Mouse (Mus musculus) ES-Bruce4 (cell line): ENCODE data around the gene Glp1r. TPM values are rescaled to one million over a fixed set of nuclear protein-coding genes. Genes with fewer than 3 reads are reported as not detected.

Experiments used
- H3K27ac ChIP-seq: 2 replicates; pipeline ENCODE4 v1.5.1; 2012; ENCODE audit warnings: low read length, inconsistent platforms; ENCODE audit not compliant: insufficient read depth
- H3K27me3 ChIP-seq: 2 replicates; pipeline ENCODE4 v1.6.1; 2012; ENCODE audit warnings: mild to moderate bottlenecking, low read length, inconsistent platforms; ENCODE audit not compliant: control insufficient read depth, poor library complexity, insufficient read depth, severe bottlenecking
- H3K36me3 ChIP-seq: 2 replicates; pipeline ENCODE4 v1.6.1; 2012; ENCODE audit warnings: inconsistent platforms, mild to moderate bottlenecking, low read length, moderate library complexity; ENCODE audit not compliant: control insufficient read depth, poor library complexity, insufficient read depth, severe bottlenecking
- H3K4me1 ChIP-seq: one replicate; pipeline ENCODE4 v1.8.1; 2011; ENCODE audit warnings: low read length; ENCODE audit not compliant: control insufficient read depth, insufficient read depth
- H3K4me3 ChIP-seq: 2 replicates; pipeline ENCODE4 v1.5.1; 2011; ENCODE audit warnings: low read depth, mild to moderate bottlenecking, low read length
- H3K9ac ChIP-seq: 2 replicates; pipeline ENCODE4 v1.6.1; 2012; ENCODE audit warnings: low read depth, mild to moderate bottlenecking, inconsistent platforms; ENCODE audit not compliant: poor library complexity, severe bottlenecking
- H3K9me3 ChIP-seq: replicated peaks from 2 replicates; pipeline ENCODE4 v1.6.1; 2012; ENCODE audit warnings: mild to moderate bottlenecking, low read length, inconsistent platforms; ENCODE audit not compliant: control insufficient read depth, poor library complexity, insufficient read depth, severe bottlenecking
- CTCF ChIP-seq: IDR thresholded peaks from one replicate; pipeline ENCODE4 v1.8.1; 2011; ENCODE audit warnings: low read depth, low read length
- EP300 ChIP-seq: IDR thresholded peaks from 2 replicates; pipeline ENCODE4 v1.6.1; 2011; ENCODE audit warnings: low read depth, low read length; ENCODE audit not compliant: insufficient read depth
- POLR2A ChIP-seq: IDR thresholded peaks from one replicate; pipeline ENCODE4 v1.8.1; 2011; ENCODE audit warnings: low read length; ENCODE audit not compliant: insufficient read depth
- polyA plus RNA-seq: library from polyadenylated mRNA; stranded (reverse); fragments of >200 nt; gene quantifications from 2 replicates; pipeline ENCODE4 v1.2.4, GENCODE M21; 2011; ENCODE audit warnings: low read depth; ENCODE audit not compliant: missing spikeins, insufficient read depth, insufficient read length

The Glp1r gene
- polyA plus RNA-seq, 1 experiment = 1.9 TPM

DNA sequence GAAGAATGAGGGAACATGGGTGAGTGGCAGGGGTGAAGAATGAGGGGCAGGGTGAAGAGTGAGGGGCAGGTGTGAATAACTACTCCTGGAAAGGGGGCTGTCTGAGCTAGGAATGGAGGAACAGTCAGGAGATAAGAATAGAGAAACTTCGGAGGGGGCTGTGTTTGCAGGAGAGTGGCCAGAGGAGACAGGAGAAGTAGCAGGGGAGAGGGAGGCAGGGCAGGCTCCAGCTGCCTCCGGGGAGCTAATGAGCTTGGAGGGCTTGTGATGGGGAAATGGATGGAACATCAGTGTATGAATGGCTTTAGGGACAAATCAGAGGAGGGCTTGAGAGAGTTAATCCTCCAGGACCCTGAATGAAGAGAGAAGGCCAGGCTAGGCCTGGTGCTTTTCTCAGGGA is 4.5 kb upstream of the Glp1r start:
- TF ChIP-seq EP300 = no peak
- no peak for TF ChIP-seq CTCF
- TF ChIP-seq POLR2A = no peak
- no peaks in the 10 kb centered on the region for H3K27me3 ChIP-seq

DNA sequence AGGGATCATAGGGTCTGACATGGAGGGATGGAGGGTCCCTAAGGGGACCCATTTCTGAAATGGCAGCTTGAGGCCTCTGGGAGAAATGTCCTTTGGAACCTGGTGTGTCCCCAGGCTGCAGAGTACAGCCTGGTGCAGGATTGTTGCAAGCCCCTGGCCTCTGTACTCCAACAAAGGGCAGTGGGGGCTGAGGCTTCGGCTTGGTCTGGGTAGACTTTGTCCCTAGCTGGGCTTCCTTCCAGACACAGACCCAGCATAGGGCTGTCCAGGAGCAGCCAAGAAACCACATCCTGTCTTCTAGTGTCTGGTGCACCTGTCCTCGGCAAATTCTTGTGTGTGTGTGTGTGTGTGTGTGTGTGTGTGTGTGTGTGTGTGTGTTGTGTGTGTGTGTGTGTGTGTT is 2.5 kb downstream of the Glp1r start:
- Histone ChIP-seq H3K9ac (no peak overlapping the region), H3K36me3 (no peaks in the 10 kb centered on the region), H3K4me3 (no peak overlapping the region), H3K4me1 (peaks cover 2% of the 10 kb centered on the region), H3K9me3 (no peaks in the 10 kb centered on the region), H3K27me3 (no peaks in the 10 kb centered on the region), H3K27ac (no peak overlapping the region)
- TF ChIP-seq POLR2A (no peak), EP300 (no peak), CTCF (no peak)

More for the DNA sequence above, 4.5 kb upstream of the Glp1r start:
- H3K9me3 ChIP-seq = no peaks in the 10 kb centered on the region
- H3K36me3 ChIP-seq = no peaks in the 10 kb centered on the region
- H3K4me1 ChIP-seq = peaks cover 2% of the 10 kb centered on the region
- no peak overlapping the region for H3K9ac ChIP-seq
- no peak overlapping the region for H3K27ac ChIP-seq
- H3K4me3 ChIP-seq = no peak overlapping the region

GRCm38 (mm10) chr17:30907577-30907976 is 6.0 kb downstream of the Glp1r start:
- TF ChIP-seq CTCF = no peak
- TF ChIP-seq POLR2A = no peak
- no peak for TF ChIP-seq EP300
- Histone ChIP-seq H3K4me1 (no peaks in the 10 kb centered on the region), H3K9ac (no peak overlapping the region), H3K27me3 (no peaks in the 10 kb centered on the region), H3K27ac (no peak overlapping the region), H3K36me3 (no peaks in the 10 kb centered on the region), H3K9me3 (no peaks in the 10 kb centered on the region), H3K4me3 (no peak overlapping the region)

- TF ChIP-seq EP300 = no peak
- no peak for TF ChIP-seq CTCF
- TF ChIP-seq POLR2A = no peak
- Histone ChIP-seq H3K27me3 (no peaks in the 10 kb centered on the region), H3K9me3 (no peaks in the 10 kb centered on the region)
Measured at GRCm38 (mm10) chr17:30910866-30911731, 9.5 kb downstream of the Glp1r start.

DNA sequence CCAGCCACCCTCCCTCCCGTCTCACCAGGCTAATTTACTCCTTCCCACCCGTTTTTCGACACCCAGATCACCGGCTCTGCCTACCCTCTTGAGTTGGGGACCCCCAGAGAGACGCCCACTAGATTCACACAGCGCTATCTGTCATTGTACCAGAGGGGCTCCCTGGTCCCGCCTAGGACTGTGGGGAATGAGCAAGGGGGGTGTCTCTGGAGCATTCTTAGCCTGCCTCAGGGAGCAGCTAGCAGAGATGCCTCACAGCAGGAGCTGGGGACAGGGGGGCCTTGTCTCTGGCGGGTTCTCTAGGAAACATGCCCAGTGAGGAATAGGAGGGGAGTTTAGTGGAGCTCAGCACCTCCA is 10.1 kb downstream of the Glp1r start:
- H3K27ac ChIP-seq = no peak overlapping the region
- H3K9ac ChIP-seq = no peak overlapping the region
- H3K4me3 ChIP-seq = no peak overlapping the region
- H3K9me3 ChIP-seq = no peaks in the 10 kb centered on the region
- H3K4me1 ChIP-seq = no peaks in the 10 kb centered on the region
- TF ChIP-seq POLR2A = no peak
- H3K36me3 ChIP-seq = no peaks in the 10 kb centered on the region
- no peaks in the 10 kb centered on the region for H3K27me3 ChIP-seq

More at GRCm38 (mm10) chr17:30910866-30911731, 9.5 kb downstream of the Glp1r start:
- Histone ChIP-seq H3K27ac (no peak overlapping the region), H3K36me3 (no peaks in the 10 kb centered on the region), H3K9ac (no peak overlapping the region), H3K4me3 (no peak overlapping the region), H3K4me1 (no peaks in the 10 kb centered on the region)

DNA sequence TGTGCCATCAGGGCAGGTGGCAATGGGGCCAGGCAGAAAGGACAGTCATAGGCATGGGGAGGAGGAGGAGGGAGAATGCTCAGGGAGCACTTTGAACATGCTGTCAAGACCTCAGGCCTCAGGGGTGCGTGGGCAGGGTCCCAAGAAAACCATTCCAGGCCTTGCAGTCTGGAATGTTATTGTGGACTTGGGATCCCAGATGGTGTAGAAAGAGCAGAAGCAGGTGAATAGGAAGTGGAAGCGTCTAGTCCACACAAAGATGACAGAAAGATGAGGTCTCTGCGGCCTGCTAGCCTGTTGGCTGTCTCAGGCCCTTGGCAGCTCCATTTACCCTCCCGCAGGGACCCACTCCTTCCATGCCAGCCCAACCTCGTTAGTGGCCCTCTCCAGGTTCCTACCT is 10.9 kb downstream of the Glp1r start:
- Histone ChIP-seq H3K4me3 (no peak overlapping the region), H3K27me3 (no peaks in the 10 kb centered on the region), H3K9ac (no peak overlapping the region), H3K27ac (no peak overlapping the region), H3K36me3 (no peaks in the 10 kb centered on the region), H3K4me1 (no peaks in the 10 kb centered on the region), H3K9me3 (no peaks in the 10 kb centered on the region)
- TF ChIP-seq CTCF (no peak), POLR2A (no peak), EP300 (no peak)
